Mouse (Mus musculus): Measurements from ENCODE around the gene Tas1r3. TPM values are rescaled to one million over a fixed set of nuclear protein-coding genes. Genes with fewer than 3 reads are reported as not detected.

Gene Tas1r3
- total RNA-seq, 2 experiments from 2014 or later: 0.27 to 0.32 TPM

DNA sequence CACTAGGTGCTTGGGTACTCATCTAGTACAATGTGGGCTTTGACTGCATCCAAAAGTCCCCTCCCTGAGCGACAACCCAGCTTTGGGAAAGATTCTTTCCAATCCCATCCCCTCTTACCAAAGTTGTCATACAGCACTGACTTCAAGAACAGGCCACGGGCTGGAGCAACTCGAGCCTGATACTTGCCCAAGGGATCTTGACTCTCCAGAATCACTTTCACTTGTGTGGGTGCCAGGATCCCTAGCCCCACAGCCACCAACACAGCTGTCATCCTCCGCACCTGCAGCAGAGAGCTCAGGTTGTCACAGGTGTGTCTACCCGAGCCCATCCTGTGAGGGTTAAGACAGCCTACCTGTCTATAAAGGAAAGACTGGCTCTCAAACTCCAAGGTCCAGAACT lies 26.2 kb upstream of the Tas1r3 start:
- intact Hi-C loops (cut with DNase I): no loop called here
- no peak for DNase-seq (ENCODE audit: low spot score in 2 of 2)

DNA sequence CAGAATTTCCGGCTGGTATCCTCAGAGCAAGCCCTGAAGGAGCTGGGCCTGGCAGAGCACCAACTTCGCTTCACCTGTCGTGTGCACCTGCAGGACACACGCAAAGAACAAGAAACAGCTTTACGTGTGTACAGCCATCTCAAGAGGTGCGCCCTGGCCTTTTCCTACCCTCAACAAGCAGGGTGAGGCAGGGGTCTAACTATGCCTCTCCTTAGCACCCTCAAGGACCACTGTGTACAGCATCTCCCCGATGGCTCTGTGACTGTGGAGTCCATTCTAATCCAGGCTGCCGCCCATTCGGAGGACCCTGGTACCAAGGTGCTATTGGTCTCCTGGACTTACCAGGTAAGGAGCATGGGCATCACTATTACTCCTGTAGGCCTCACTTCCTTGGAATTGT lies 25.0 kb upstream of the Tas1r3 start:
- DNase-seq (ENCODE audit: low spot score in 2 of 2): no peak
- intact Hi-C loops (cut with DNase I): no loop called here

DNA sequence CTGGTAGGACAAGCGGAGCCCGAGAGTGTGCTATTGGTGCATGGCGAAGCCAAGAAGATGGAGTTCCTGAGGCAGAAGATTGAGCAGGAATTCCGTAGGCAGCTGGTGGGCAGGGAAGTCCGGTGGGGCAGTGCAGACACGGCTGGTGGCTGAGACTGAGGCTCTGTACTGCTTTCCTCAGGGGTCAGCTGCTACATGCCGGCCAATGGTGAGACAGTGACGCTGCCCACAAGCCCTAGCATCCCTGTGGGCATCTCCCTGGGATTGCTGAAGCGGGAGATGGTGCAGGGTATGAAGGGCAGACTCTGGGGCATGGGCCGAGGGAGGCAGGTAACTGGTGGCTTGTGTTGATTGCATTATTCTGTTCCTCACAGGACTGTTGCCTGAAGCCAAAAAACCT lies 24.5 kb upstream of the Tas1r3 start:
- no peak for DNase-seq (ENCODE audit: low spot score in 2 of 2)
- intact Hi-C loops (cut with DNase I): no loop called here

DNA sequence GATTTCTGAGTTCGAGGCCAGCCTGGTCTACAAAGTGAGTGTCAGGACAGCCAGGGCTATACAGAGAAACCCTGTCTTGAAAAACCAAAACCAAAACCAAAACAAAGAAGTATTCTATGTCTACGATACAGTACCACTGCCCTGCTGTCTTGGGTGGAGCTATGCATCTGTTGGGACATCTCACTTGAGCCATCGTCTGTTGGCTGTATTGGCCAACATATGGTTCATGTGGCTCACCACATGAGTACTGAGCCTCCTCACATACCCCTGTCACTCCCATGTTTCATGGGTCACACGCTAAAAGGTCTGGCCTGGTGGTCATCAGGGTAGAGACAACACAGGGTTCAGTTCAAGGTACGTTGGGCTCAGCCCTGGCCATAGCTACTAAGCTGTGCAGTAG lies 23.2 kb upstream of the Tas1r3 start:
- intact Hi-C loops (cut with DNase I): no loop called here
- no peak for DNase-seq (ENCODE audit: low spot score in 2 of 2)

DNA sequence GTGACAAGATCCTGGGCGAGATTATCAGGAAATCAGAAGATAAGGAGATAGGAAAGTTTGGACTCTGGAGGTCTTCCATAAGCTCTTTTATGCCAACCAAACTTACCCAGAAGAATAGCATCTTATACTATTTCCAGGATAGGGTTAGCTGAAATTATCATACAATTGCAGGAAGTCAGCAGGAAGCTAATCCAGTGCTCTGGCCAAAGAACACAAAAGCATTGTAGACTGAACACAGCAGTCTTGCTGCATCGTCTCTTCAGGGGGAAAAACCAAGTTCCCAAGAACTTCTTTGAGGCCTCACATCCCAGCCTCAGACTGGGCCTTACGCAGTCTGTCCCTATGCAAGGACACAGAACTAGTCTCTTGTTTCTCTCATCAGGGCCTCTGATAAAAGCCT lies 20.4 kb upstream of the Tas1r3 start:
- DNase-seq (ENCODE audit: low spot score in 2 of 2): no peak
- intact Hi-C loops (cut with DNase I): no loop called here

DNA sequence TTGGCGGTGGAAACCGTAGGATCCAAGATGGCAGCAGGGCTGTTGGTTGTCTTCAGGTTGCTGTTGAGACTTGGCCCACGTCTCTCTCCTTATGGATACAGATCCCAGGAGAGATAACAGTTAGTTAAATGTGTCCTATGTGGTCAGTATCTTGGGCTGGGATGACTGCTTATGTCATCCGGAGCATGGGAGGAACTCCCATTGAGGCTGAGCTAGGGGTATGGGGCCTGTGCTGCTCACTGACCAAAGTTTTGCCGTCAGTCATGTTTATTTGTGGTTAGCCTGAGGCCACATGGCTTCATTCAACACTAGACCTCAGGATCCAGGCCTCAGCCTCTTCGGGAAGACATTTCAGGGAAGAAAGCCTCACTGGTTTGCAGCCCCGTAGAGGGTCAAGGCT lies 8.2 kb upstream of the Tas1r3 start:
- intact Hi-C loops (cut with DNase I): no loop called here
- DNase-seq (ENCODE audit: low spot score in 2 of 2): no peak

DNA sequence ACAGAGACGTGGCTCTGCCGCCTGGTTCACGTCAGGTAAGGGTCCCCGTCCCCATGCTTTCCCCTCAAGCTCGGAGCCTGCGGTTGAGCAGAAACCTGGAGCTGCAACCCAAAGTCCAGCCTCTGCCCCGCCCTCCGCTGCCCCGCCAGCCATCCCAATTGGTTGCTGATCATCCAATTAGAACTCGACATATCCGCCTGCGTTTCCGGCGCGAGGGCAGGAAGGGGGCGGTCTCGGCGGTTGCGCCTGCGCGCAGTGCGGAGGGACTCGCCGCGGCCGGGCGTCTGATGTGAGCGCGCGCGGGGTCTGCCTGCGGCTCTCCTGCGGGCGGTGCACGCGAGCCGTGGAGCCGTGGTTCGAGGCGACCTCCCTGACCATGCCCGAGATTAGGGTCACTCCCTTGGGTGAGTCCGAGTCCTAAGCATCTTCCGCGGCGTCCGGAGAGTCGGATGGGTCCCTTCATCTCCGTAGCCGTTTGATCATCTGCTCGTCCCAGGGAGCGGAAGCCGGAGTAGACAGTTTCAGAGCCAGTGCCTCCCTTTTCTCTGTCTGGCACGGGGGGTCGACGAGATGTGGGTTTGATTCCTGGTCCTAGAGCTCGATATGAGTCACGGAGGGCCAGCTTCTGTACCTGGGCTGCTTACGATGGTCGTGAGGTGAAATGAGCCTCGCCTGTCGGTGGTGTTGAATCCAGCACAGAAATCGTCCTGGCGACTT lies 6.3 kb upstream of the Tas1r3 start, which contains the start of the genes Cptp and Ints11:
Cptp (minus strand) TSS at position 124 of the 717 bp plus-strand sequence.
Ints11 (plus strand) TSS at position 230 of the 717 bp plus-strand sequence.
- intact Hi-C loops (cut with DNase I): no loop called here
- peak; percentile 95 to 98 for DNase-seq (ENCODE audit: low spot score in 2 of 2)

DNA sequence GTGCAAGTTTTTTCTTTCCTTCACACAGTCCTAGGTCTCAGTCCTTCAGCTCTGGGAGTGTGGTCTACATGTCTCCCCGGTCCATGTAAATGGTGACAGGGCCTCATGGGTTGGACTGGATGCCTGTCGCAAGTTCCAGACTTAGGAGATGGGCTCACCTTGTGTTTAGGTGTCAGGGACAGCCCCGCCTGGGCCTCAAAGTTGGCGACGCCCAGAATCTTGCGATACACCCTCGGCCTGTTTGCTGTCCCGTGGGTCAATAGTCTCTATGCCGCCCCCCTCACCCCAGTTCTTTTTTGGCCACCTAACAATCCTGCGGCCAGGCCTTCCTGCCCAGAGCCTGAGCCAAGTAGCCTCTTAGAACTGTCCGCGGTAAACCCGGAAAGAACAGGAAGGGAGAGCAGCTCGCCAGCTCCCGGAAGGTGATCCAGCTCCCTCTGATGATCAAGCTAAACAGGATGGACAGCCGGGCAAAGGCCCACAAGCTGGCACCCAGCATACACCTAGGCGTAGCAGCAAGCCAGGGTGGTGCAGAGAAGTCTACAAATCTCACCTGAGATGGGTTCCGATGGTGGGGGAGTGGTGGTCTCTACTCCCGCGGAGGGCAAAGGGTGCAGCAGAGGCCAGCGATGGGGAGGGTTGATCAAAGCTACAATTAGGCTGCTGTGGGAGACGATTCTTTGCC lies 5.6 kb upstream of the Tas1r3 start:
- intact Hi-C loops (cut with DNase I): no loop called here
- no peak for DNase-seq (ENCODE audit: low spot score in 2 of 2)

DNA sequence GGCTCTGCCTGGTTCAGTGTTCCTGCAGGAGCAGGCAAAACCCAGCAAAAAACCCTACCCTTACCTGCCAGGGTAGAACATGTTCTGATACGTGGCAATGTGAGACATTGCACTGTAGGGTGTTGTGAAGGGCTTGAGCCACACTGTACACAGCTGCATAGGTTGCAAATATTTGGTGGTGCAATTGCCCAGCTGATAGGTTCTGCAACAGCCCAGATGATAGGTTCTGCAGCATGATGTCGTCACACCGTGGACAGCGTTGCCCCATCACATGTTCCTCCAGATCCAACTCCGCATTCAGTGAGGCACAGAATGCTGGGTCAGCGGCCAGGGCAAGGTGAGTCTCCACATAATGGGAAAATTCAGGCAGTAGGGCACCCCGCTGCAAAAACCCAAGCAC lies 1.4 kb downstream of the Tas1r3 start:
- intact Hi-C loops (cut with DNase I): no loop called here

DNA sequence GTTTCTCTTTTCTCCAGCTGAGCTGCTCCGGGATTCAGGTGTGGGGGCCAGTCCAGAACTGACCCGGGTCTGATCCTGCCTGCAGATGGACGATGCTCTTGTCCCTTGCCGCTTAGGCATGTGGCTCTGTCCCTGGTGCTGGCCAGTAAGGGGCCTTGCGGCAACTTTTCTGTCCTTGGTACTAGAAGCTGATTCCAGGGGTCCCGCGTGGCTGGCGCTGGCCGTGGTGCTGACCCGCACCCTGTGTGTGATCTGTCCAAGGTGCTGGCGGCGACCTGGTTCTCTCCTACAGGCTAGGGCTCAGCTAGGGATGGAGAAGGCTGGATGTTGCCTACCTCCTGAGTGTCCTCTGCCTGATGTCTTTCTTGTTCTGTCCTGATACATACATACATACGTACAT lies 3.8 kb downstream of the Tas1r3 start:
- intact Hi-C loops (cut with DNase I): no loop called here
- DNase-seq (ENCODE audit: low spot score in 2 of 2): no peak

More for the DNA sequence above, 1.4 kb downstream of the Tas1r3 start:
- no peak for DNase-seq (ENCODE audit: low spot score in 2 of 2)

DNA sequence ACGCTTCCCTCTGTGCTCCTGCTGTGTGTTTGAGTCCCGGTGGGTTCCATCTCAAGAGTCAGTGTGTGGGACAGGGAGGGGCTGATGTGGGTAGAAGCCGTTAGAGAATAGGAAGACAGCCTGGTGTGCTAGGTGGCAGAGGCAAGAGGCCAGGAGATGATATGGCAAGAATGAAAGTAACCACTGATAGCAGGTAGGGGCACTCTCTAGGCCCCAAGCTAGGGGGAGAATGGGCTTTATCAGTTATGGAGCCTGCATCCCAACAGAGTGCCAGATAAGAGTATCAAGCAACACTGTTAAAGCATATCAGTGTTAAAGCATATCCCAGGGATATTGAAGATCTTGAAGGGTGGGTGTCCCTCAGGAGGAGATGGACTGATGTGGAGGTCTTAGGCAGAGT lies 6.3 kb downstream of the Tas1r3 start:
- DNase-seq (ENCODE audit: low spot score in 2 of 2): no peak
- intact Hi-C loops (cut with DNase I): no loop called here

DNA sequence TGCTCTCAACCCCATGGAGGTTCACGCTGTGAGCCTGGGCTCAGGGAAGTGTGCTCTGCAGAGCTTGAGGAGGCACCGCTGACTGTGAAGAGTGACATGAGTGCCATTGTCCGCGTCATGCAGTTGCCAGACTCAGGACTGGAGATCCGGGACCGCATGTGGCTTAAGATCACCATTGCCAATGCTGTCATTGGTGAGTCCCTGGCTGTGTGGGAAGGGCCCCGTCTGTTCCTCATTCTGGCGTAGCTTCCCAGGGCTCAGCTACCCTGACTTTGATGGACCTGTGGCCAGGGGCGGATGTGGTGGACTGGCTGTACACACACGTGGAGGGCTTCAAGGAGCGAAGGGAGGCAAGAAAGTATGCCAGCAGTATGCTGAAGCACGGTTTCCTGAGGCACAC lies 7.1 kb downstream of the Tas1r3 start:
- intact Hi-C loops (cut with DNase I): no loop called here
- DNase-seq (ENCODE audit: low spot score in 2 of 2): no peak

DNA sequence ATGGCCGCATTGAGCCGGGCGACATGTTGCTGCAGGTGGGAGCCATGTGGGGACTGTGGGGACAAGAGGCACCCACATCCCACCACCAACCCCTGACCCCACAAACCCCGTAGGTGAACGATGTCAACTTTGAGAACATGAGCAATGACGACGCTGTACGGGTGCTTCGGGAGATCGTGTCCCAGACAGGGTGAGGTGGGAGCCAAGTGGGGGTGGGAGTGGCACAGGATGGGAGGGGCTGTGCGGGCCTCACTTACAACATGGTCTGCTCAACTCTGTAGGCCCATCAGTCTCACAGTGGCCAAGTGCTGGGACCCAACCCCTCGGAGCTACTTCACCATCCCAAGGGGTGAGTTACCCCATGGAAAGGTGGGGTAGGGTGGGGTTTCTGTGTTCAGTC lies 8.2 kb downstream of the Tas1r3 start:
- intact Hi-C loops (cut with DNase I): no loop called here

DNA sequence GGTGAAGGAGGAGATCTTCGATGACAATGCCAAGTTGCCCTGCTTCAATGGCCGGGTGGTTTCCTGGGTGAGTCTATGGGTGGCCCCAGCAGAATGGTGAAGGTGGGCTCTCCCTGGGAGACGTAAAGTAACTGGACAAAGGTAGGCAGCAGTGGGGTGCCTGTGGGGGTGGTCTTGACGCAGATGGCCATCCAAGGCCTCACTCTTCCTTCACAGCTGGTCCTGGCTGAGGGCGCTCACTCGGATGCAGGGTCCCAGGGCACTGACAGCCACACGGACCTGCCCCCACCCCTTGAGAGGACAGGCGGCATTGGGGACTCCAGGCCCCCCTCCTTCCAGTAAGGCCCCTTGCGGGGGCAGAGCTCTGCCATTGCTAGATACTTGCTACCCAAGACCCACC lies 9.7 kb downstream of the Tas1r3 start:
- DNase-seq (ENCODE audit: low spot score in 2 of 2): no peak

More for the DNA sequence above, 8.2 kb downstream of the Tas1r3 start:
- DNase-seq (ENCODE audit: low spot score in 2 of 2): no peak

DNA sequence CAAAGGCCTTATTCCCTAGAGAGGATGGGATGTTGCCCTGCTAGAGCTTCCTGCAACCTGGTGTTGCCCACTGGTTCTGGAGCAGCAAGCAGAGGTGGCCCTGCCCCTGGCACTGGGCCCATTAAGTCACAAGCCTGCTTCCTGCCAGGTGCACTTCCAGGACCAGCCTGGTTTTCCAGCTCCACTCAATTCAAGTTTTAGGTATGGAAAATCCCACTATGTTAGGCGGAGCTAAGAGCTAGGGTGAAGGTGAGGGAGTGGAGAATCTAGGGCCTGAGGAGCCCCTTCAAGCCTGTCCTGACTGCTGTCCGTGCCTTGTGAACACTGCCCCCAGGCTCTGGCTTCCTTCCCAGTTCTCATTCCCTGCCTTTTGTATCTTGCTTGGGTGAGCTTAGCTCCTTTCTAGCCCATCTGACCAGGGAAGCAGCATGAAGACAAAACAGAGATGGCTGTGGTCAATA lies 11.2 kb downstream of the Tas1r3 start:
- intact Hi-C loops (cut with DNase I): no loop called here
- DNase-seq (ENCODE audit: low spot score in 2 of 2): no peak

More for the DNA sequence above, 9.7 kb downstream of the Tas1r3 start:
- intact Hi-C loops (cut with DNase I): no loop called here

DNA sequence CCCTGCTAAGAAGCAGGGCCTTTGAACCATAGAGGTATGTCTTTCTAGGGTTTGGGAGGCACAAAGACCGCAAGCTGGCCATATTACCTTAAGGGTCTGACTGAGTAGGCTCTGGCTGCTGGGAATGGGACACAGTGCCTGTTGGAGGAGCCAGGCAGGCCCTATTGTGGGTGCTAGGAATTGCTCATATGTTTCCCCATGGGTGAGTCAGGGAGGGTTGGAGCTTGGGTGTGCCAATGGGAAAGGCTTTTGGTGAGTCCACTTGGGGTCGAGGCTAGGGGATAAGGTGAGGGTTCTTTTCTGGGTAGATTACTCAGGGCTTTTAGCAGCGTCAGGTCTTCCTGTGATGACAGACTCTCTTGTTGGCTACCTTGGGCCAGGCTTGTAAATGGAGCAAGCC lies 11.8 kb downstream of the Tas1r3 start:
- intact Hi-C loops (cut with DNase I): no loop called here
- no peak for DNase-seq (ENCODE audit: low spot score in 2 of 2)

DNA sequence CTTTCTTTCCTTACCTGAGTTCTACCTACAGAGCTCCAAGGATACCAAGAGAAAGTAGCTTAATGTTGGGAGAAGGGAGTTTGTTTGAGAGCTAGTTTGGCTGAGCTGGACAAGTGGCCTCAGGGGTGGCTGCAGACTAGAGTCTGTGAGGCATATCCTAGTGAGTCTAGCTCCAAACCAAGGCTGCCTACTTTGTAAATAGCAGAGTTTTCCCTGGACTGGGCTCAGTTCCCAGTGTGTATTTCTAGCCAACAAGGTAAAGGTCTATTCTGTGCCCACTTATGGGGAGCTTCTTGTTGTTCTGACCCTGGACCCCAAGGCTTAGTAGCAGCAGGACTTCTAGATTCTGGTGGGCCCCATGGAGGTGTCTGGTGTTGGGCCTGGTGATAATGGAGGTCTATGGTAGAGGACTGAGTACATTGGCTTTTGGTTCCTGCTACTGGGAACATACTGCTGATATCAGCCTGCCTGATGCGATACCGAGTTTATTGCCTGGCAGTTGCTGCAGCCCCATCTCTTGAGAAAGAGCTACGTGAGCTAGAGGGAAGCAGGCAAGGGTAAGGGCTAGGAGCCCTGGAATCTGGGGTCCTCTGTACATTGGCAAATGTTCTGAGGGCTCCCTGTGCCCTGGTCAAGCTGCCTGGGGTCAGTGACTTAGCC lies 13.2 kb downstream of the Tas1r3 start:
- intact Hi-C loops (cut with DNase I): no loop called here
- DNase-seq (ENCODE audit: low spot score in 2 of 2): no peak

DNA sequence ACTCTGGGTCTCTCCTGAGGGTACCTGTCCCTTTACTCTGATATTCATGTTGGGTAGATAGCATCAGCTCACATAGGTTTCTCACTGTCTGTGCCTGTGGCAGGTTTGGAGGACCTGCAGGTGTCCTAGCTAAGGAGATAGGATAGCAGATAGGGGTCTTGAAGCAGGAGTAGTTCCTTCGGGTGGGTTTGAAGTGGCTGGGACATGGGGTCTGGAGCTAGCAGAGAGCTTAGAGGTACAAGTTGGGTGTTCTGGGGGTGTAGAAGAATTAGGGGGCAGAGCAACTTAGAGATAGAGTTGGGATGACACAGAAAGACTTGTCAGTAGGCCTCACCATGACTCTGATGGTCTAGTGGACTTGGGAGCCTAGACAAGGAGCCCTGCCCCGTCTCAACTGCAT lies 13.8 kb downstream of the Tas1r3 start:
- intact Hi-C loops (cut with DNase I): no loop called here
- DNase-seq (ENCODE audit: low spot score in 2 of 2): no peak

DNA sequence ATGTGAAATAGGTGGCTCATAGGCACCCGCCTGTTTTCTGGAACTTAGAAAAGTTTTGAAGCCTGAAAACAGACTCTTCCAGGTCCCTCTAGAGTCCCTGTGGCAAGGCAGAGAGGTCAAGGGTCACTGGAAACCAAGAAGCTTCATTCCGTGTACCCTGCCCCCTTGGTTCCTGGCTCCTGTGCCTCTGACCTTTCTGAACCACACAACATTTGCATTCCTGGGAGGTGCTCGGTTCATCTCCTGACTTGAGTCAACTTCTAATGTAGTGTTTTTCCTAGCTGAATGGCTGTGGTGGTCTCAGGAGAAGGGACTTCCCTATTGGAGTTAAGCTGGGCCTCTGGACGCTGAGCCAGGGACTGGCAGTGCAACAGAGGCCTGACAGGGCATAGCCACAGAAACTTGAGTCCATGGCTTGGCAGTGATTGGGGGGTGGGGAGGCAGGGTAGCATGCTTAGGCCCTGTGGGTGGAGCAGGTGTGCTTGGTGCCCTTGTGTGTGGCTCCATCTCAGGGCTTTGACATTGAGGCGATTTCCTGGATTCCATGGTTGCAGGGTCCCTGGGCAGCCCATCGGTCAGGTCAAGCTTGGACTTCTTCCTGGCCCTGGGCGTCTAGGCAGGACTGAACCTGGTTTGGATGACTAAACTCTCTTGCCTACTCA lies 14.6 kb downstream of the Tas1r3 start:
- intact Hi-C loops (cut with DNase I): no loop called here

More for the DNA sequence above, 14.6 kb downstream of the Tas1r3 start:
- no peak for DNase-seq (ENCODE audit: low spot score in 2 of 2)

Data from left cerebral cortex, postnatal 25 days (tissue).